In genomic region chr3:27862821-27863740, GRCm38 (mm10) we compare ENCODE assay signal across 8 mouse cellular contexts. TPM values are rescaled to one million over a fixed set of nuclear protein-coding genes. Genes with fewer than 3 reads are reported as not detected.
DNase-seq lines count a peak whose midpoint lies in the region; ATAC-seq lines count a peak whose summit lies in the region.

No protein-coding gene starts in this region.

- no peaks in the 10 kb centered on the region for H3K27me3 ChIP-seq in embryonic facial prominence, embryonic 11.5 days (ENCODE audit: control insufficient read depth, insufficient read depth, low read length)

- 4% methylated on average over 16 of the region's 16 CpGs for WGBS in embryonic facial prominence, embryonic 11.5 days

- H3K9ac ChIP-seq in embryonic facial prominence, embryonic 11.5 days (replicated peaks; ENCODE audit: low read length), result peak overlapping the region; percentile 1

- no peak overlapping the region for H3K4me3 ChIP-seq in embryonic facial prominence, embryonic 11.5 days (ENCODE audit: low read depth, low read length)

- H3K4me2 ChIP-seq in embryonic facial prominence, embryonic 11.5 days (ENCODE audit: low read depth, low read length), result peak overlapping the region; percentile 22

- H3K9me3 ChIP-seq in embryonic facial prominence, embryonic 11.5 days (replicated peaks; ENCODE audit: control insufficient read depth, low read length), result no peaks in the 10 kb centered on the region

- peak; percentile 91 for ATAC-seq in embryonic facial prominence, embryonic 11.5 days (replicated peaks; ENCODE audit: insufficient number of reproducible peaks, low FRiP score, low TSS enrichment, low read depth)
- peak; percentile 81 for ATAC-seq in megakaryocyte progenitor cell, adult 5-6 weeks (replicated peaks; ENCODE audit: poor library complexity)

- no peaks in the 10 kb centered on the region for H3K36me3 ChIP-seq in embryonic facial prominence, embryonic 11.5 days (replicated peaks; ENCODE audit: control insufficient read depth, insufficient read depth, low read depth, low read length)

- intact Hi-C loops in left cerebral cortex, postnatal 25 days (cut with DNase I), result loop anchor here (2.0 to 10.0 kb wide), 3 partner anchors 152 to 388 kb away; partner anchors contain the start of gene Fndc3b

- no peaks in the 10 kb centered on the region; the same call in 1 of the 2 replicates for H3K4me1 ChIP-seq in embryonic facial prominence, embryonic 11.5 days (ENCODE audit: control insufficient read depth, insufficient read depth, low read length)

- DNase-seq in adrenal gland, adult 8-10 months, result peak; percentile 73
- peak; percentile 91 for DNase-seq in embryonic facial prominence, embryonic 11.5 days (ENCODE audit: low spot score)
- peak; percentile 99 for DNase-seq in heart, adult 11 months
- DNase-seq in kidney, adult 11 months, result peak; percentile 80
- DNase-seq in left cerebral cortex, postnatal 25 days (ENCODE audit: low spot score in 2 of 2), result peak; percentile 70 to 81
- DNase-seq in skeletal muscle tissue, adult 2 months (ENCODE audit: low read depth, low spot score), result peak; percentile 76
- no peak for DNase-seq in c-Kit-positive CD71-positive TER-119-positive erythroid progenitor cells, embryonic 14.5 days (ENCODE audit: low spot score)

- H3K27ac ChIP-seq in embryonic facial prominence, embryonic 11.5 days (replicated peaks; ENCODE audit: low read depth, low read length), result peak overlapping the region; percentile 64

RNA-seq across cellular contexts. Expression of gene Tmem212, which starts 33.1 kb away (rescaled TPM):
- total RNA-seq in adrenal gland, adult 8-10 months (2022), result not detected
- not detected in 2 replicates for polyA plus RNA-seq in embryonic facial prominence, embryonic 11.5 days (2014; fragmentation: Nextera tagmentation; extraction: Ambion mirVana)
- not detected for total RNA-seq in left cerebral cortex, postnatal 25 days (2021)
- not detected in 2 replicates for total RNA-seq in megakaryocyte progenitor cell, adult 5-6 weeks (2015)
- total RNA-seq in megakaryocyte progenitor cell, adult 5-6 weeks (2017), result not detected in 2 replicates
